Mouse (Mus musculus) c-Kit-positive CD71-positive TER-119-negative erythroid progenitor cells, embryonic 14.5 days (primary cell): ENCODE measurements around the gene Ptch1.

Experiments used
- DNase-seq: peaks from one replicate; pipeline ENCODE4 v3.0.0-alpha.2; 2013; ENCODE audit warnings: low read depth

The Ptch1 gene

GRCm38 (mm10) chr13:63563781-63564625 is 9.4 kb downstream of the Ptch1 start:
- DNase-seq = peak; percentile 25

- DNase-seq = peak; percentile 59
Observed at GRCm38 (mm10) chr13:63562972-63563780, 10.2 kb downstream of the Ptch1 start.

- DNase-seq = no peak
Observed at GRCm38 (mm10) chr13:63562141-63562971, 11.0 kb downstream of the Ptch1 start.

- no peak for DNase-seq
Observed at GRCm38 (mm10) chr13:63558297-63558890, 15.0 kb downstream of the Ptch1 start.

- DNase-seq = no peak
Observed at GRCm38 (mm10) chr13:63556431-63556830, 17.0 kb downstream of the Ptch1 start.

GRCm38 (mm10) chr13:63555885-63556284 is 17.5 kb downstream of the Ptch1 start:
- no peak for DNase-seq

- DNase-seq = no peak
Observed at GRCm38 (mm10) chr13:63554569-63554968, 18.8 kb downstream of the Ptch1 start.

GRCm38 (mm10) chr13:63553436-63553835 is 20.0 kb downstream of the Ptch1 start:
- DNase-seq = no peak

GRCm38 (mm10) chr13:63552291-63552932 is 21.0 kb downstream of the Ptch1 start:
- DNase-seq = no peak

GRCm38 (mm10) chr13:63551552-63552290 is 21.7 kb downstream of the Ptch1 start:
- no peak for DNase-seq

GRCm38 (mm10) chr13:63550367-63550766 is 23.0 kb downstream of the Ptch1 start:
- no peak for DNase-seq

- no peak for DNase-seq
Observed at GRCm38 (mm10) chr13:63549210-63549609, 24.2 kb downstream of the Ptch1 start.

GRCm38 (mm10) chr13:63548571-63548970 is 24.8 kb downstream of the Ptch1 start:
- no peak for DNase-seq

- DNase-seq = no peak
Observed at GRCm38 (mm10) chr13:63545291-63545690, 28.1 kb downstream of the Ptch1 start.

- no peak for DNase-seq
Observed at GRCm38 (mm10) chr13:63544967-63545253, 28.5 kb downstream of the Ptch1 start.

GRCm38 (mm10) chr13:63544119-63544966 is 29.1 kb downstream of the Ptch1 start:
- DNase-seq = no peak

- DNase-seq = no peak
Observed at GRCm38 (mm10) chr13:63543459-63543858, 29.9 kb downstream of the Ptch1 start.

- DNase-seq = no peak
Observed at GRCm38 (mm10) chr13:63542796-63543384, 30.5 kb downstream of the Ptch1 start.

GRCm38 (mm10) chr13:63541510-63541909 is 31.9 kb downstream of the Ptch1 start:
- no peak for DNase-seq
